Mouse (Mus musculus): ENCODE measurements at regions not wholly inside any gene's neighbourhood (a gene's known extent, or its start where the extent isn't known, plus 50 kb on each side); places are given as distances from the start of the nearest gene placed in this dataset.

- DNase-seq (ENCODE audit: low spot score), result no peak
Measured at GRCm38 (mm10) chr9:61226596-61227384, 145.4 kb upstream of the Tle3 start.

DNA sequence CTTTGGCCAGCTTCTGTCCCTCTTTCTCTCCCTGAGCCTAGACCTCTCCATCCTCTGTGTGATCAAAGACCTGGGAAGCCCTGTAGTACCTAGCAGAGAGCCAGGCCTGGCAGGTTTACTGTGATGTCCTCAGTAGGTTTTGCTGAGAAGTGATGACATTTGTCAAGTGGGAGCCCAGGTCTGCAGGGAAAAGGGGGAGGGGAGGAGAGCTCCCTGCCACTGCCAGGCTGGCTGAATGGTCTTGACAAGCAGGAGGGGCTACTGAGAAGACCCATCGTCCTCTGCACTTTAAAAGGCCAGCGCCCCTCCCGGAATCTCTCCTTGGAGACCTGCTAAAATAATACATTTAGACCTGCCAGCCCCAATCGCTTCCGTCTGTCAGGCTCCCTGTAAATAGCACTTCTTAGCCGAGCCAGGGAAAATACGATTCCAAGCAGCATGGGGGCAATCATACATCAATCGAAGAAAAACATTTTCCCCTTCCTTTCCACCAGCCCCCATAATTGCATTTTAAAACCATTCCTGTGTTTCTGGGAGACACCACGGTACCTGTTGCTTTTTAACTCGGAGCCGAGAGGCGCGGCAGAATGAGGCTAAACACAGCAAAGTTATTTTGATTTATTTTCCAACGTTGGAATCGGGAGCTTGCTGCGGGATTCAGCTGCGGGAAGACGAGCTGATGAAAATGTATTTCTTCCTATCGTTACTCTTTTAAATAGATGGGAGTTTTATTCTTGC is 144.5 kb upstream of the Tle3 start:
- DNase-seq (ENCODE audit: low spot score), result no peak

DNA sequence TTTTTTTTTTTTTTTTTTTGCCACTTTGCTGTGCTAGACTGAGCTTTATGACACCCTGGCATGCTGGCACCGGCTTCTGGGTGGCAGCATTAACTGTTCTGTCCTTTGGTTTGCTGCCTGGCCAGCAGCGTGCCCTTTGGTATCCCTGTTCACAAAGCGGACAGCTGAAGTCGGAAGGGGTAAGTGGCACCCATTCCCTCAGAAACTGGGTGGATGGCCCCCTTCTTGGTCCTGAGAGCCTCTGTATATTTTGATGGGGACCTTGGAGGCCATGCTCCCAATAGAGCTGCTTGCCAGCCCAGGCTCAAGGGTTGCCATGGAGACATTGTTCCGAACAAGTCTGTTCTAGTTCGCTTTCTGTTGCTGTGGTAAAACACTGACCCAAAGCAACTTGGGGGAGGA is 143.9 kb upstream of the Tle3 start:
- no peak for DNase-seq (ENCODE audit: low spot score)

DNA sequence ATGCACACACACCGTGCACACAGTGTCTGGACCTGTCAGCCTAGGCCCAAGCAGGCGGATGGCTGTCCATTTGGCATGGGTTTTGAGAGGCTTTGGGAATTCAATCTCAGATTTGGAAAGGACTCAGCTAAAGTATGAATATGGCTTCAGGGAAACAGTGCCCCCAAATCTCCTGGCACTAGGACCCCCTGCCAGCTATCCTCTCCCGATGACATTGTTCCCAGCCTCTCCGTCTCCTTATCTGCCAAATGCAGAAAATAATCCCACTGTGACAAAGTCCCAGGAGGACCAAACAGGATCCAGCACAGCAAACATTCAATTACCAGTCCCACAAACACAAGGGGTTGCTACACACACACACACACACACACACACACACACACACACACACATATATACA is 141.9 kb upstream of the Tle3 start:
- no peak for DNase-seq (ENCODE audit: low spot score)

DNA sequence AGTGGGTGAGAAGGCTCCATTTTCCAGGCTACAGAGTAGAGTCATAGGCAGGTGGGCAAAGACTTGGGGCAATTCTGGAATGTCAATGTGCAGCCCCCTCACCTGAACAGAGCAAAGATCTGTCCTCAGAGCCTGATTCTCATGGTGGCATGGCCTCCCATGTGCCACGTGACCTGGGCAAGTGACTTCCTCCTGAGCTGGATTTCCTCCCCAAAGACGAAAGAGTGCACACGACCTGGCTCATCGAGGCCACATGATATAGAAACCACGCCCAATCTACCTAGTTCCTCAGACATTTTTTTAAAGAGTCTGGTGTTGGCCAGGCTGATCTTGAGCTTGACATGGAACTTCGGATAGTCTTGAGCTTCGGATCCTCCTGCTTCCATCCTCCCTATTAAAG is 139.5 kb upstream of the Tle3 start:
- DNase-seq (ENCODE audit: low spot score), result no peak

GRCm38 (mm10) chr9:61233251-61233650 is 138.9 kb upstream of the Tle3 start:
- DNase-seq (ENCODE audit: low spot score), result no peak

- DNase-seq (ENCODE audit: low spot score), result no peak
Measured at GRCm38 (mm10) chr9:61235653-61236610, 136.2 kb upstream of the Tle3 start.

DNA sequence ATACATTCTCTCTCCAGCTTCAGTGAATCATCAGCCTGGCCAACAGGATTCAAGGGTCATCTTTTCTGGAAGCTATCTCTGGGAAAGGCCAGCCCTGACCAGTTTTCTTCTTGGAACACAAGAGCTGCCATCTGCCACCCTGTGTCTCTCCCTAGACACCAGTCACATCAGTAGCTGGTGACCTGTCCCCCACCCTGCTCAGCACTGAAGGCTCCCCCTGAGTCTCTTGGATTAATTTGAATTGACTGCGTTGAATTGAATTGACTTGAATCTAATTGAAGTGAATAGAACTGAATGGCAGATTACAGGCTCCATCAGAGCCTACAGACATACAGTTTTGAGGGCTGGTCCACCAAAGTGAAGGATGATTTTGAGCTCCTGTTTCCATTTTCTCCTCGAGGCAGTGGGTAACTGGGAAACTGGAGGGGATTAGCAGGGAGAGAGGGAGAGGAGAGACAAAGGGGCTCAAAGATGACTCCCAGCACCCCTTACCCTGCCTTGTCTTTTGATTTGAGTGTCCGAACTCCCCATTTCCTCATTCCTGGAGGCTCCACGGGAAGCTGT is 133.4 kb upstream of the Tle3 start:
- no peak for DNase-seq (ENCODE audit: low spot score)

- DNase-seq (ENCODE audit: low spot score), result no peak
Measured at GRCm38 (mm10) chr9:61239328-61239727, 132.8 kb upstream of the Tle3 start.

- no peak for DNase-seq (ENCODE audit: low spot score)
Measured at GRCm38 (mm10) chr9:61241442-61241841, 130.7 kb upstream of the Tle3 start.

GRCm38 (mm10) chr9:61242167-61242860 is 129.9 kb upstream of the Tle3 start:
- DNase-seq (ENCODE audit: low spot score), result no peak

GRCm38 (mm10) chr9:61243289-61243688 is 128.9 kb upstream of the Tle3 start:
- no peak for DNase-seq (ENCODE audit: low spot score)

DNA sequence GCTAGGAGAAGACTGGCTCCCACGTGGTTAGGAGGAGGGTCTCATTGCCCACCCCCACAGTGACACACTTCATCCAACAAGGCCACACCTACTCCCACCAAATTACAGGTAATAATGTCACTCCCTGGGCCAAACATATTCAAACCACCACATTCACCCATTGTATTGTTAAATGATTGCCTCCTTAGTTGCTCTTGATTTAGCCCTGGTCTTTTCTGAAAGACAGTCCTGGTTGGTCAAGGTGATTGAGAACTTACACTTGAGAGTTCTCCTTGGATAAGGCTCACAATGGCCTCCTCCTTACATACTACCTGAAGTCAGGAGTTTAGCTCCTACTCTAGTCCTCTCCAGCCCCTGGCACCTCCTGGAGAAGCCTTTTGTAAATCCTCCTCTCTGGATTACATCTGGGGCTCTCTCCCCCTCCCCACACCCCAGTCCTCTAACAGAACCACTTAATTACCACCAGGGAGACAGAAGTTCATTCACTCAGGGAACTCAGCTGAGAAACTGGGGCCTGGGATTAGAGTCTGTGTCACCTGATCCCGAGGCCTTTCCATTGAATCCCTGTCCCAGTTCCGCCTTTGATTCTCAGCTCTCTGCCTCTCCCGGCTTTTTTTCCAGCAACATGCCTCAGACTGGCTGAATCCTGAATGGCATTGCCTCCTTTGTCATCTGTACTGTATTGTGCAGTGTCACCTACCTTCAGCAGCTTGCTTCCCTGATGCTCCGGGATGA is 122.3 kb upstream of the Tle3 start:
- no peak for DNase-seq (ENCODE audit: low spot score)

DNA sequence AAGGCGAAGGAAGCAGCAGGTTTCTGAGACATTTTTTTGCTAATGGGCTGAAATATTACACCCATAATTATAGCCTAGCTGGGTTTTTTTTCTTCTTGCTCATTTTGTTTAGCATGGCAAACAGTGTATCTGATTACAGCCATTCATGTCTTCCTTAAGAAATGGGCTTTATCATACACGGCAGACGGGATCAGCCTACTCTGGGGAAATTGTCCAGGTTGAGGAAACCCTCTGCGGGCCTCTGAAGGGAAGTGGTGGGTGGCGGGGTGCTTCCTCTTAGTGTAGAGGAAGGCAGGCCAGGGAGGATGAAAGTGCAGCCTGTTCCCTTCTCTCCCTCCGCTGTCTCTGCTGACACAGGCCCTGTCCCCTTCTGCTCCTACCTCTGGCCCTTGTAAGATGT is 120.6 kb upstream of the Tle3 start:
- DNase-seq (ENCODE audit: low spot score), result no peak

- no peak for DNase-seq (ENCODE audit: low spot score)
Measured at GRCm38 (mm10) chr9:61253761-61254160, 118.4 kb upstream of the Tle3 start.

GRCm38 (mm10) chr9:61257488-61257887 is 114.7 kb upstream of the Tle3 start:
- DNase-seq (ENCODE audit: low spot score), result no peak

- DNase-seq (ENCODE audit: low spot score), result no peak
Measured at GRCm38 (mm10) chr9:61258100-61258499, 114.1 kb upstream of the Tle3 start.

DNA sequence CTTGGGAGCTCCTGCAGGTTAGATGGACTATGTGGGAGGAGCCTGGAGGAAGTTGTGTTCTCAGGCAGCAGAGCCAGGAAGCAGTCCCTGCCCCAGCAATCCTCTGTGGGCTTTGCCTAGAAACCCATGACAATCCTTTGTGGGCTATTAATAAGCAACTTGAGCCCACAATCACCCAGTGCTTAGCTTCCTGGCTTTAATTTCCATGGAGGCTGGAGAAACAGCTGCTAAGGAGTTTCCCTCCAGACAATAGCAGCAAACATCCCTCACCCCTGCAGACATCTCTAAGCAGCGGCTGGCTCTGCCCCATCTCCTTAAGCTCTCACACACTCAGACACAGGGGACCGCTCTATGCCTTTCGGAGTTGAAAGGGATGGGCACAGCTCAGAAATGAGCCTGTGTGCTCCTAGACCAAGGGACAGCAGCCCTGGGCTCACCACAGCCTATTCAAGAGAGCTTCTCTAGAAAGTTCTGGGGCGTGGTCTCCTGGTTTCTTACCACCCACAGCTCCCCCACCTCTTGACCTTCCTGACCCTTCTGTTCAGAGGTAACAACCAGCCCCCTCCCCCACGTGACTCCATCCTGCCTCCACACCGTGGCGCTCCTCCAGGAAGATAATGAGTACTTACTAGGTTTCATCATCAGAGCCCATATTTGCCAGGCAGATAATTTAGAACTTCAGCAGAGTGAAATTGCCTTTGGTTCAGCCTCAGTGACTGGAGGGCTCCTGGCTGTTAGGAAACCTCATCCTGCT is 112.6 kb upstream of the Tle3 start:
- no peak for DNase-seq (ENCODE audit: low spot score)

DNA sequence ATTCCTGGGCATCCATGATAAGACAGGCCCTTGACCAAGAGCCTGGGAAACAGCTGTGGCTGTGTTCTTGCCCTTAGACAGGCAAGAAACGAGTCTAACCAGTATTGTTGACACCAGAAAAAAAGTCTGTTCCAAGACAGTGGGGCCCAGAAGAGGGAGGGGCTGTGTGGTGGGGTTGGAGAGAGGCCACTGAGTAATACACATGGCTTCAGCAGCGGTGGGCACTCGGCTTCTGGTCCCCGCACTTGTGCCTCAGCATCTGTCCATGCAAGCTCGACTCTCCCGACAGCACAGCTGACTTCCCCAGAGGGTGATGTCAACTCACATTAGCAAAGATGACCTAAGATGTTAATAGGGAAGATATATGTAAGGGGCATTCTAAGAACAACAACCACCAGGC is 110.9 kb upstream of the Tle3 start:
- DNase-seq (ENCODE audit: low spot score), result no peak

DNA sequence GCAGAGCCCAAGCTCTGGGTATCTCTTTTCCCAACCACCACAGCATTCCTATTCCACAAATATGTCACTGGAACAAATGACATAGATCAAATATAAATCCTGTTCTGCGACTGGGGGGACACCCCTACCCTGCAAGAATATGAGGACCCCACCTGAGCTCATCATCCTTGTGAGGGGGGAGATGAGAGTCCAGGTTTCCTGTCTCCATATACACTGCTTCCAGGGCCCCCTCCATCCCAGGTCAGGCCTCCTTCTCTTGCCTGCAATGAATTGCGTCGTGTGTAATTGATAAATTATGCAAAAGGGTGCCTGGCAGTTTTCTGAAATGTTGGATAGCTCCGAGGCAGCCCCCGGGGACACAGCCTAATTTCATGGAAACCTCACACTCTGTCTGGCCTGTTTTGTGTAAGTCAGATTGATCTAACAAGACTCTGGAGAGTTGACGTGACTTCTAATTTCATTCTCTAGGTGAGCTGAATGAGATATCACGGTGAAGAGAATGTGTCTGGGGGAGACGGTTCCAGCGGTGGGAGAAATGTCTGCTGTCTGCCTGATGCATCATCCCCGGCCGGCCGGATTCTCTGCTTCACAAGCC is 110.3 kb upstream of the Tle3 start:
- DNase-seq (ENCODE audit: low spot score), result no peak

All from testis, postnatal 10 days (tissue).